Mouse (Mus musculus) megakaryocyte, embryonic 14.5 days (primary cell): ENCODE measurements around the gene Ranbp17.

Experiments used
- FLI1 ChIP-seq: IDR thresholded peaks from 2 replicates; pipeline ENCODE4 v1.6.1; 2012; ENCODE audit warnings: low read length, inconsistent platforms, mixed read lengths
- GATA1 ChIP-seq: IDR thresholded peaks from 3 replicates; pipeline ENCODE4 v1.6.1; 2012; ENCODE audit warnings: mixed read lengths, low read length, inconsistent platforms, borderline replicate concordance

DNA sequence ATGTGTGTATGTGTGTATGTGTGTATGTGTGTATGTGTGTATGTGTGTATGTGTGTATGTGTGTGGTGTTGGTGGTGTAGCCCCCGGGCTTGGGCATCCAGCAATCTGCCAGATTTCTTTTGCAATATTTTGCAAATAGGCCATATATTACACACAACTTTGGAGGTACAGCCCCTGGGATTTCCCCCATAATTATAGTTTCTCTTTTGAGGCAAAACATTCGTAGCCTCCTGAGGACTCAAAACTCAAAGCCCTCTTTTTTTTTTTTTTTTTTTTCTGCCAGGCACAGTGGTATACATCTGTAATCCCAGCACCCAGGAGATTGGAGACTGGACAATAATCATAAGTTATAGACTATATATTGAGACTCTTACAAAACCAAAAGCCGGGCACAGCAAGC lies 331.7 kb downstream of the Ranbp17 start:
- TF ChIP-seq GATA1: no peak
- TF ChIP-seq FLI1: no peak
